Mouse (Mus musculus) stomach, embryonic 15.5 days (tissue): ENCODE data around the gene Mybpc3. TPM values are rescaled to one million over a fixed set of nuclear protein-coding genes. Genes with fewer than 3 reads are reported as not detected.
A peak's percentile ranks its signal among the peaks of the same experiment; 100 is the strongest.

Experiments
- ATAC-seq: fragments of 200-750 bp; cut with Nextera tagmentation; 2 replicates; pipeline ENCODE4 v1.8.0; 2017; ENCODE audit warnings: low read depth, moderate number of reproducible peaks, moderate TSS enrichment; ENCODE audit not compliant: insufficient read depth, low FRiP score
- H3K27ac ChIP-seq: fragments of 300-500 bp; sonication (generic); 2 replicates; pipeline ENCODE4 v1.5.1; 2015; ENCODE audit warnings: mild to moderate bottlenecking, inconsistent platforms
- H3K27me3 ChIP-seq: fragments of 300-500 bp; sonication (generic); replicated peaks from 2 replicates; pipeline ENCODE4 v1.6.1; 2015; ENCODE audit warnings: inconsistent platforms
- H3K36me3 ChIP-seq: fragments of 300-500 bp; sonication (generic); 2 replicates; pipeline ENCODE4 v1.6.1; 2015; ENCODE audit warnings: inconsistent platforms
- H3K4me1 ChIP-seq: fragments of 300-500 bp; sonication (generic); 2 replicates; pipeline ENCODE4 v1.6.1; 2015; ENCODE audit warnings: inconsistent platforms
- H3K4me2 ChIP-seq: fragments of 300-500 bp; sonication (generic); 2 replicates; pipeline ENCODE4 v1.6.1; 2015; ENCODE audit warnings: mild to moderate bottlenecking, inconsistent platforms
- H3K4me3 ChIP-seq: fragments of 300-500 bp; sonication (generic); replicated peaks from 2 replicates; pipeline ENCODE4 v1.5.1; 2015; ENCODE audit warnings: inconsistent platforms
- H3K9ac ChIP-seq: fragments of 300-500 bp; sonication (generic); 2 replicates; pipeline ENCODE4 v1.6.1; 2015; ENCODE audit warnings: inconsistent platforms
- H3K9me3 ChIP-seq: fragments of 300-500 bp; sonication (generic); 2 replicates; pipeline ENCODE4 v1.6.1; 2016; ENCODE audit warnings: inconsistent platforms
- WGBS: fragments of 180-500 bp; shearing (Covaris S2); methylation state at CpG from one replicate; pipeline ENCODE4 v1.1.7; 2015; 5-methylcytosine and 5-hydroxymethylcytosine counted together
- polyA plus RNA-seq: library from polyadenylated mRNA; unstranded; fragments of >200 nt; fragmentation: Nextera tagmentation; extraction: Ambion mirVana; gene quantifications from 2 replicates; pipeline ENCODE4 v1.2.1, GENCODE M21; 2015

Gene Mybpc3
- polyA plus RNA-seq, 1 experiment from 2014 or later, result 0.67 TPM

GRCm38 (mm10) chr2:91182016-91182404 lies 64.1 kb downstream of the Mybpc3 start:
- Histone ChIP-seq H3K9me3 (no peaks in the 10 kb centered on the region), H3K9ac (peak overlapping the region; percentile 59; the same call in 1 of the 2 replicates), H3K4me3 (peak overlapping the region; percentile 80), H3K27me3 (no peaks in the 10 kb centered on the region), H3K27ac (peak overlapping the region; percentile 79; the same call in 1 of the 2 replicates), H3K36me3 (peaks cover 6% of the 10 kb centered on the region), H3K4me1 (peaks cover 3% of the 10 kb centered on the region), H3K4me2 (peak overlapping the region; percentile 87)
- WGBS, result 11% methylated on average over 8 of the region's 8 CpGs
- ATAC-seq, result no peak

GRCm38 (mm10) chr2:91182405-91183147 lies 64.6 kb downstream of the Mybpc3 start:
- ATAC-seq, result peak; percentile 95
- peak overlapping the region; percentile 87 for H3K4me2 ChIP-seq
- peak overlapping the region; percentile 80 for H3K4me3 ChIP-seq
- WGBS, result under 1% methylated on average over 81 of the region's 81 CpGs
- H3K36me3 ChIP-seq, result peaks cover 6% of the 10 kb centered on the region; the same call in 1 of the 2 replicates
- H3K4me1 ChIP-seq, result peaks cover 3% of the 10 kb centered on the region
- H3K9ac ChIP-seq, result peak overlapping the region; percentile 59
- peak overlapping the region; percentile 79 for H3K27ac ChIP-seq
- H3K9me3 ChIP-seq, result no peaks in the 10 kb centered on the region
- no peaks in the 10 kb centered on the region for H3K27me3 ChIP-seq

GRCm38 (mm10) chr2:91183148-91183513 lies 65.2 kb downstream of the Mybpc3 start:
- H3K36me3 ChIP-seq, result peaks cover 1% of the 10 kb centered on the region; the same call in 1 of the 2 replicates
- H3K27ac ChIP-seq, result peak overlapping the region; percentile 79
- H3K4me2 ChIP-seq, result peak overlapping the region; percentile 87
- peak; percentile 95 for ATAC-seq
- peak overlapping the region; percentile 80 for H3K4me3 ChIP-seq
- no peaks in the 10 kb centered on the region for H3K9me3 ChIP-seq
- peaks cover 3% of the 10 kb centered on the region for H3K4me1 ChIP-seq
- H3K9ac ChIP-seq, result peak overlapping the region; percentile 59; the same call in 1 of the 2 replicates
- no peaks in the 10 kb centered on the region for H3K27me3 ChIP-seq
- under 1% methylated on average over 9 of the region's 9 CpGs for WGBS

GRCm38 (mm10) chr2:91183711-91184405 lies 65.9 kb downstream of the Mybpc3 start, which contains the start of gene Madd:
Madd (minus strand) TSS chr2:91183837.
- Histone ChIP-seq H3K9me3 (no peaks in the 10 kb centered on the region), H3K36me3 (no peaks in the 10 kb centered on the region), H3K9ac (peak within 1 kb of the TSS; percentile 59), H3K4me2 (peak within 1 kb of the TSS; percentile 87), H3K4me1 (peaks cover 3% of the 10 kb centered on the region), H3K27ac (peak within 1 kb of the TSS; percentile 79), H3K4me3 (peak within 1 kb of the TSS; percentile 80), H3K27me3 (no peaks in the 10 kb centered on the region)
- ATAC-seq, result no peak
- 60% methylated on average over 15 of the region's 15 CpGs for WGBS

Other genes with a start within 250 kb of the Mybpc3 start
- gene C1qtnf4, start 232.3 kb upstream of the Mybpc3 start, polyA plus RNA-seq, result 10.3 and 13.5 TPM in 2 replicates
- gene Kbtbd4, start 213.4 kb upstream of the Mybpc3 start, polyA plus RNA-seq, result 27.4 and 29.3 TPM in 2 replicates
- 211 and 241 TPM in 2 replicates for gene Ndufs3, start 213.3 kb upstream of the Mybpc3 start, polyA plus RNA-seq
- gene Celf1, start 177.8 kb upstream of the Mybpc3 start, polyA plus RNA-seq, result 77.6 and 83.4 TPM in 2 replicates
- gene Rapsn, start 82.5 kb upstream of the Mybpc3 start, polyA plus RNA-seq, result 2.0 and 4.5 TPM in 2 replicates
- 225 and 243 TPM in 2 replicates for gene Psmc3, start 64.1 kb upstream of the Mybpc3 start, polyA plus RNA-seq
- 42.8 and 45.5 TPM in 2 replicates for gene Slc39a13, start 47.7 kb upstream of the Mybpc3 start, polyA plus RNA-seq
- 9.5 and 13.5 TPM in 2 replicates for gene Spi1, start 35.8 kb upstream of the Mybpc3 start, polyA plus RNA-seq
- 14.2 and 14.3 TPM in 2 replicates for gene Madd, start 65.7 kb downstream of the Mybpc3 start, polyA plus RNA-seq
- 4.8 and 6.0 TPM in 2 replicates for gene Nr1h3, start 84.7 kb downstream of the Mybpc3 start, polyA plus RNA-seq
- 19.8 and 20.8 TPM in 2 replicates for gene Acp2, start 84.7 kb downstream of the Mybpc3 start, polyA plus RNA-seq
- 18.2 and 18.5 TPM in 2 replicates for gene Ddb2, start 118.8 kb downstream of the Mybpc3 start, polyA plus RNA-seq
- 42.8 and 43.8 TPM in 2 replicates for gene Pacsin3, start 137.8 kb downstream of the Mybpc3 start, polyA plus RNA-seq
- gene Arfgap2, start 146.8 kb downstream of the Mybpc3 start, polyA plus RNA-seq, result 71.4 and 80.2 TPM in 2 replicates